Mouse (Mus musculus): ENCODE results near the gene Hist1h2ag. TPM values are rescaled to one million over a fixed set of nuclear protein-coding genes. Genes with fewer than 3 reads are reported as not detected.

The Hist1h2ag gene
- total RNA-seq, 1 experiment from 2014 or later: 64.7 TPM

Small RNA genes within 50 kb of the gene (microRNA-seq; reads per million reads assigned to microRNA genes)
- gene Gm26300 (0 reads per million in 2 experiments), gene Gm44390 (0 reads per million in 2 experiments), gene Gm44486 (0 reads per million in 2 experiments)

Other genes starting within 250 kb of the Hist1h2ag start
- 40.4 and 87.7 TPM in 2 replicates for gene Hist1h2bq, start 232.7 kb downstream of the Hist1h2ag start, total RNA-seq (2021)
- gene Hist1h2ao, start 232.5 kb downstream of the Hist1h2ag start, total RNA-seq (2021): 56.7 and 173 TPM in 2 replicates
- gene Hist1h4m, start 231.2 kb downstream of the Hist1h2ag start, total RNA-seq (2021): 279 and 356 TPM in 2 replicates
- gene Hist1h4n, start 210.7 kb downstream of the Hist1h2ag start, total RNA-seq (2021): 43.4 and 51.9 TPM in 2 replicates
- 4.5 and 108 TPM in 2 replicates for gene Hist1h2ap, start 209.4 kb downstream of the Hist1h2ag start, total RNA-seq (2021)
- gene Hist1h2br, start 209.2 kb downstream of the Hist1h2ag start, total RNA-seq (2021): 39.7 and 86.5 TPM in 2 replicates
- 2.0 and 2.1 TPM in 2 replicates for gene Zfp184, start 97.8 kb downstream of the Hist1h2ag start, total RNA-seq (2021)
- gene Pom121l2, start 61.8 kb downstream of the Hist1h2ag start, total RNA-seq (2021): not detected in 2 replicates
- gene Prss16, start 33.2 kb downstream of the Hist1h2ag start, total RNA-seq (2021): not detected in 2 replicates
- gene Hist1h2ah, start 7.4 kb downstream of the Hist1h2ag start, total RNA-seq (2021): 30.0 and 61.8 TPM in 2 replicates
- gene Hist1h2bk, start 7.1 kb downstream of the Hist1h2ag start, total RNA-seq (2021): 121 and 135 TPM in 2 replicates
- gene Hist1h4i, start 1.6 kb downstream of the Hist1h2ag start, total RNA-seq (2021): 82.8 and 97.8 TPM in 2 replicates
- 57.9 and 61.1 TPM in 2 replicates for gene Hist1h2bj, start 270 bp upstream of the Hist1h2ag start, total RNA-seq (2021)
- gene Vmn1r188, start 41.5 kb upstream of the Hist1h2ag start, total RNA-seq (2021): not detected in 2 replicates
- not detected in 2 replicates for gene Vmn1r189, start 62.9 kb upstream of the Hist1h2ag start, total RNA-seq (2021)
- gene Vmn1r191, start 141.0 kb upstream of the Hist1h2ag start, total RNA-seq (2021): not detected in 2 replicates
- not detected in 2 replicates for gene Vmn1r192, start 148.2 kb upstream of the Hist1h2ag start, total RNA-seq (2021)
- gene Vmn1r193, start 180.2 kb upstream of the Hist1h2ag start, total RNA-seq (2021): not detected in 2 replicates
- gene Vmn1r194, start 201.3 kb upstream of the Hist1h2ag start, total RNA-seq (2021): not detected in 2 replicates
- gene Vmn1r195, start 227.6 kb upstream of the Hist1h2ag start, total RNA-seq (2021): not detected in 2 replicates
- not detected in 2 replicates for gene Vmn1r196, start 247.0 kb upstream of the Hist1h2ag start, total RNA-seq (2021)